Mouse (Mus musculus) layer of hippocampus, adult 2 months (tissue): ENCODE data around the gene Ccdc146. TPM values are rescaled to one million over a fixed set of nuclear protein-coding genes. Genes with fewer than 3 reads are reported as not detected.

ENCODE experiments used
- DNase-seq, 2 experiments: peaks; one replicate each; pipeline ENCODE4 v3.0.0; 2022; ENCODE audit warnings: low spot score in 2 of 2
- H3K27ac ChIP-seq: fragments of 200-600 bp; 2 replicates; pipeline ENCODE4 v1.8.1; 2022
- H3K4me3 ChIP-seq: fragments of 200-600 bp; 2 replicates; pipeline ENCODE4 v1.8.1; 2022; ENCODE audit warnings: mild to moderate bottlenecking
- CTCF ChIP-seq: fragments of 200-600 bp; conservative IDR thresholded peaks from 2 replicates; pipeline ENCODE4 v1.8.1; 2022; ENCODE audit warnings: antibody characterized with exemption, mild to moderate bottlenecking, moderate library complexity
- long read RNA-seq, 2 experiments: library from polyadenylated mRNA; stranded (forward); transcript quantifications; one replicate each; pipeline ENCODE4 v2.0.0; 2021; ENCODE audit warnings: borderline mapping rate in 2 of 2
- total RNA-seq, 2 experiments: library from RNA; stranded (reverse); gene quantifications; 2 replicates each; pipeline ENCODE4 v1.2.3; 2021

Gene Ccdc146
- under 1 TPM; 0.20 to 0.28 TPM for total RNA-seq
- long read RNA-seq, experiment 1 = 0 reads
- long read RNA-seq, experiment 2 = 0 reads

DNA sequence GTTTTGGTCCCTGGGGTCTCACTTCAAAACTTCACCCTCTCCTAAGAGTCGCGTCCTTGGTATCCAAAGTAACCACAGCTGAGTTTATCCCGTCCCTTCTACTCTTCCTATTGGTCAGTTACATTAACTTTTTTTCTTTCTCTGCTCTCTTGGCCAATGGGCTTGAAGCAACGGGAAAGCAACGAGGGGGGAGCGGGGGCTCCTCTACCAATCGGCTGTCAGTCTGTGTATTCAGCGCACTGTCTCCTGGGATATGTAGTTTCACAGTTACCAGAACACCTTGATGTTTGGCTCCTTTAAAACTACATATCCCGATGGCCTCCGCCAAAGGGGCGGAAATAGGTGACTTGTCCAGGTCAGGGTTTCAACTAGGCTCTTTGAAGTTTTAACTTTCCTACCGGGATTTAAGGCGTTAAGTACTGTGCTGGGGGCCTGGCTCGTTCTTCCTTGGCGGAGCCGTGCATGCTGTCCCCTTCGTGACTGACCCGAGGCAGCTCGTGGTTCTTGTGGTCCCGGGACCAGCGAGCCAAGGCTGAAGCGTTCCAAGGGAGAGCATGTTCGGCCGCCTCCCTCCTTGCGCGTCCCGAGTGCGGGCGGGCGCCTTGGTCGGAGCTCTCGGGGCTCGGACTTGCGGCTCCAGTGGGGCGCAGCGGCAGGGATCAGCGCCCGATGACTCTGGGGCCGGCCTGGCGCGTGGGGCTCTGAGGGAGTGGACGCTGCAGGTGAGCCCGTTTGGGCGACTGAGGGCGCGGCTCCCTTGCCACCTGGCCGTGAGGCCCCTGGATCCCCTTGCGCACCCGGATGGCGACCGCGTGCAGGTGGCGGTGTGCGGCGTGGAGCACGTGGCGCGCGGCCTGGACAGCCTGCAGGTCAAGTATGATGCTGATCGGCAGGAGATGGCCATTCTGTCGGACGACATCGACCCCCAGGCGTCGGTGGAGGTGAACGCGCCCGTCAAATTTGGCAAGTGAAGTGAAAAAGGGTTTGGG is at the start of gene Ccdc146, which contains the start of gene Fam185a:
TSS of gene Ccdc146 (minus strand) at position 64 of the 989 bp plus-strand sequence.
TSS of gene Fam185a (plus strand) at position 345 of the 989 bp plus-strand sequence.
- peak; percentile 89 to 97 for DNase-seq
- H3K4me3 ChIP-seq = peak within 1 kb of the TSS; percentile 84
- H3K27ac ChIP-seq = peak within 1 kb of the TSS; percentile 54
- peak; percentile 33; the same call in 1 of the 2 replicates for TF ChIP-seq CTCF

GRCm38 (mm10) chr5:21468100-21468499 is 43.6 kb upstream of the Ccdc146 start:
- Histone ChIP-seq H3K27ac (no peak overlapping the region), H3K4me3 (no peak overlapping the region)
- DNase-seq = no peak
- TF ChIP-seq CTCF = no peak

GRCm38 (mm10) chr5:21467387-21467786 is 42.9 kb upstream of the Ccdc146 start:
- no peak for DNase-seq
- TF ChIP-seq CTCF = no peak
- no peak overlapping the region for H3K27ac ChIP-seq
- no peak overlapping the region for H3K4me3 ChIP-seq

GRCm38 (mm10) chr5:21440833-21441530 is 16.5 kb upstream of the Ccdc146 start:
- Histone ChIP-seq H3K27ac (no peak overlapping the region), H3K4me3 (no peak overlapping the region)
- DNase-seq = peak in 1 of 2 experiments; percentile 23
- no peak for TF ChIP-seq CTCF

GRCm38 (mm10) chr5:21439446-21440110 is 15.1 kb upstream of the Ccdc146 start:
- TF ChIP-seq CTCF = no peak
- no peak for DNase-seq
- Histone ChIP-seq H3K27ac (no peak overlapping the region), H3K4me3 (no peak overlapping the region)

- no peak for TF ChIP-seq CTCF
- no peak for DNase-seq
- Histone ChIP-seq H3K27ac (no peak overlapping the region), H3K4me3 (no peak overlapping the region)
These were observed 14.0 kb upstream of the Ccdc146 start for GRCm38 (mm10) chr5:21438428-21438827.

GRCm38 (mm10) chr5:21436471-21436975 is 12.0 kb upstream of the Ccdc146 start:
- H3K4me3 ChIP-seq = no peak overlapping the region
- H3K27ac ChIP-seq = no peak overlapping the region
- TF ChIP-seq CTCF = no peak
- DNase-seq = no peak

- TF ChIP-seq CTCF = peak; percentile 86
- H3K27ac ChIP-seq = no peak overlapping the region
- DNase-seq = peak; percentile 27 to 28
These were observed 9.9 kb upstream of the Ccdc146 start for GRCm38 (mm10) chr5:21434148-21434929.

GRCm38 (mm10) chr5:21426666-21427065 is 2.2 kb upstream of the Ccdc146 start:
- H3K4me3 ChIP-seq = no peak overlapping the region
- DNase-seq = no peak
- no peak for TF ChIP-seq CTCF
- H3K27ac ChIP-seq = no peak overlapping the region

More at GRCm38 (mm10) chr5:21434148-21434929, 9.9 kb upstream of the Ccdc146 start:
- H3K4me3 ChIP-seq = no peak overlapping the region

DNA sequence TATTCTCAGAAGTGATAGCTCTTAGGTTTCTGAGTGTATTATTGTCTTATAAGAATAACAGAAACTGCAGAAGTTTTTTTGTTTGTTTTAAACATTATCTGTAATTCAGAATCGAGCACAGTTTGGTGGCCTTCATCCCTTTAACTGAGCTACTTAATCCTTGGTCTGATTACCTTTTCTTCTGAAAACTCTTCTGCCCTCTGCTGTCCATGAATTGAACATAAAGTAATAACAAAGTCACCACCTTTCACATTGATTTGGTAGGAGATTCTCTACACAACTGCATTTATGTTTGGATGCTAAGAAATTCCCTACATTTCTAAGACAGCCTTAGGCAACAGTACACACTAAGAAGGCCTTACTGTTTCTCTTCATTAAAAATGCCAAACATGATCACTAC is 3.9 kb downstream of the Ccdc146 start:
- no peak for DNase-seq
- TF ChIP-seq CTCF = peak; percentile 79
- Histone ChIP-seq H3K27ac (no peak overlapping the region), H3K4me3 (no peak overlapping the region)

GRCm38 (mm10) chr5:21418613-21419012 is 5.9 kb downstream of the Ccdc146 start:
- TF ChIP-seq CTCF = no peak
- no peak overlapping the region for H3K27ac ChIP-seq
- no peak for DNase-seq

More at GRCm38 (mm10) chr5:21418613-21419012, 5.9 kb downstream of the Ccdc146 start:
- no peak overlapping the region for H3K4me3 ChIP-seq
